Mouse (Mus musculus): ENCODE measurements around the gene Nxpe3.

DNA sequence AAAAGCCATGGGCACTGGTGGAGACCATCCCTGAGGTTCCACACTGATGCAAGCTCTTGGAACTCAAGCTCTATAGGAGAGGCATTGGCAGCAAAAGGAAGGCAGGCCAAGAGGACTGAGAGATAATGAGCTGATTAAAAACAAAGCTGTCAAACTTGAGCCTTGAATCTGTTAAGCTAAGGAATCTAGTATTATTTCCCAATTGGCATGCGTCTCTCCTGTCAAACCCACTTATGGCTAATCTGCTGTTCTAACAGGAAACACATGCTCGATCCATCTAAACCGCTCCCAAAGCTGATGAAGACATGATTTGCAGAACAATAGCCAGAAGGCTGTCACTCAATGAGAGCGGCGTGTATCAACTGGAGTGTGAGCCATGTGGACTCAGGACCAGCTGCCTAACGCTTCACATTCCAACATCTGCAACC lies 87.6 kb downstream of the Nxpe3 start:
- TF ChIP-seq MYOD1 (IDR thresholded peaks at IDR 0.05; ENCODE audit: control insufficient read depth in 1 of 3, insufficient read length in 2 of 3, low read depth in 2 of 3), result no peak
- TF ChIP-seq POLR2A (IDR thresholded peaks at IDR 0.05; ENCODE audit: insufficient read length, low read depth), result no peak
- TF ChIP-seq REST (IDR thresholded peaks at IDR 0.05; ENCODE audit: insufficient read depth, insufficient read length), result no peak
- no peak for TF ChIP-seq MAX (IDR thresholded peaks at IDR 0.05; ENCODE audit: low read depth)
- TF ChIP-seq POLR2AphosphoS2 (IDR thresholded peaks at IDR 0.05; ENCODE audit: insufficient read length, low read depth), result peak; percentile 73
- no peak for TF ChIP-seq USF1 (IDR thresholded peaks at IDR 0.05; ENCODE audit: low read depth)
- no peak for TF ChIP-seq TCF3 (IDR thresholded peaks at IDR 0.05; ENCODE audit: insufficient read length, low read depth)
- no peak for TF ChIP-seq TCF12 (IDR thresholded peaks at IDR 0.05; ENCODE audit: insufficient read depth, poor library complexity, severe bottlenecking)
- no peak for TF ChIP-seq CEBPB (IDR thresholded peaks at IDR 0.05; ENCODE audit: insufficient read depth, poor library complexity, severe bottlenecking)
- no peak for TF ChIP-seq MYOG (IDR thresholded peaks at IDR 0.05; ENCODE audit: control insufficient read depth in 1 of 3, insufficient read depth in 1 of 3, insufficient read length in 2 of 3, low read depth in 2 of 3)
- no peak for TF ChIP-seq E2F4 (IDR thresholded peaks at IDR 0.05; ENCODE audit: insufficient read depth)
- TF ChIP-seq SRF (IDR thresholded peaks at IDR 0.05; ENCODE audit: control insufficient read depth, insufficient read length, low read depth), result no peak
